Mouse (Mus musculus) heart, embryonic 16.5 days (tissue): ENCODE data around the gene Pax4. TPM values are rescaled to one million over a fixed set of nuclear protein-coding genes. Genes with fewer than 3 reads are reported as not detected.

Source experiments
- ATAC-seq: fragments of 200-750 bp; cut with Nextera tagmentation; replicated peaks from 2 replicates; pipeline ENCODE4 v1.8.0; 2017; ENCODE audit warnings: moderate number of reproducible peaks; ENCODE audit not compliant: insufficient read depth, low FRiP score; ENCODE audit errors: extremely low read depth
- H3K27ac ChIP-seq: fragments of 300-500 bp; sonication (generic); 2 replicates; pipeline ENCODE4 v1.5.1; 2014; ENCODE audit warnings: mild to moderate bottlenecking, low read length, control low read depth, moderate library complexity
- H3K27me3 ChIP-seq: fragments of 300-500 bp; sonication (generic); 2 replicates; pipeline ENCODE4 v1.6.1; 2014; ENCODE audit warnings: low read length, mixed read lengths; ENCODE audit not compliant: control insufficient read depth, insufficient read depth
- H3K36me3 ChIP-seq: fragments of 300-500 bp; sonication (generic); 2 replicates; pipeline ENCODE4 v1.6.1; 2014; ENCODE audit not compliant: control insufficient read depth, insufficient read depth
- H3K4me1 ChIP-seq: fragments of 300-500 bp; sonication (generic); 2 replicates; pipeline ENCODE4 v1.6.1; 2014; ENCODE audit warnings: low read length, mixed read lengths; ENCODE audit not compliant: control insufficient read depth, insufficient read depth
- H3K4me2 ChIP-seq: fragments of 300-500 bp; sonication (generic); 2 replicates; pipeline ENCODE4 v1.6.1; 2014; ENCODE audit warnings: low read depth, mild to moderate bottlenecking, control low read depth, low read length
- H3K4me3 ChIP-seq: fragments of 300-500 bp; sonication (generic); 2 replicates; pipeline ENCODE4 v1.5.1; 2014; ENCODE audit warnings: mild to moderate bottlenecking, control low read depth, low read length
- H3K9ac ChIP-seq: fragments of 300-500 bp; sonication (generic); 2 replicates; pipeline ENCODE4 v1.6.1; 2014; ENCODE audit warnings: low read length, control low read depth
- H3K9me3 ChIP-seq: fragments of 300-500 bp; sonication (generic); replicated peaks from 2 replicates; pipeline ENCODE4 v1.6.1; 2016; ENCODE audit warnings: low read length; ENCODE audit not compliant: control insufficient read depth
- WGBS: fragments of 180-500 bp; shearing (Covaris S2); extraction: QIAGEN DNeasy Blood & Tissue Kit; methylation state at CpG from one replicate; pipeline ENCODE4 v1.1.7; 2014; 5-methylcytosine and 5-hydroxymethylcytosine counted together
- polyA plus RNA-seq: library from polyadenylated mRNA; unstranded; fragments of >200 nt; fragmentation: Nextera tagmentation; extraction: Ambion mirVana; gene quantifications from 2 replicates; pipeline ENCODE4 v1.2.1, GENCODE M21; 2015

Pax4 gene
- polyA plus RNA-seq, 1 experiment from 2014 or later, result not detected

GRCm38 (mm10) chr6:28419673-28420072 is 29.5 kb downstream of the Pax4 start:
- no peak for ATAC-seq
- Histone ChIP-seq H3K4me1 (peaks cover 47% of the 10 kb centered on the region), H3K27me3 (no peaks in the 10 kb centered on the region), H3K4me3 (no peak overlapping the region; the same call in 1 of the 2 replicates), H3K36me3 (peaks cover 23% of the 10 kb centered on the region), H3K9ac (no peak overlapping the region), H3K4me2 (peak overlapping the region; percentile 98), H3K27ac (no peak overlapping the region), H3K9me3 (no peaks in the 10 kb centered on the region)
- WGBS, result 44% methylated on average over 2 of the region's 2 CpGs

GRCm38 (mm10) chr6:28418449-28418848 is 30.7 kb downstream of the Pax4 start:
- no peak for ATAC-seq
- peak overlapping the region; percentile 51; the same call in 1 of the 2 replicates for H3K9ac ChIP-seq
- H3K27ac ChIP-seq, result peak overlapping the region; percentile 79
- peaks cover 41% of the 10 kb centered on the region for H3K4me1 ChIP-seq
- H3K36me3 ChIP-seq, result peaks cover 23% of the 10 kb centered on the region
- no peak overlapping the region for H3K4me3 ChIP-seq
- H3K9me3 ChIP-seq, result no peaks in the 10 kb centered on the region
- peak overlapping the region; percentile 33; the same call in 1 of the 2 replicates for H3K4me2 ChIP-seq
- no peaks in the 10 kb centered on the region for H3K27me3 ChIP-seq
- WGBS, result 63% methylated on average over 14 of the region's 14 CpGs

- Histone ChIP-seq H3K36me3 (peaks cover 23% of the 10 kb centered on the region), H3K4me2 (peak overlapping the region; percentile 6; the same call in 1 of the 2 replicates), H3K9ac (no peak overlapping the region), H3K9me3 (no peaks in the 10 kb centered on the region), H3K4me1 (peaks cover 37% of the 10 kb centered on the region), H3K27ac (peak overlapping the region; percentile 75), H3K27me3 (no peaks in the 10 kb centered on the region), H3K4me3 (no peak overlapping the region)
- no peak for ATAC-seq
- 66% methylated on average over 4 of the region's 4 CpGs for WGBS
Observed at GRCm38 (mm10) chr6:28416981-28417380, 32.2 kb downstream of the Pax4 start.

- Histone ChIP-seq H3K27ac (no peak overlapping the region), H3K27me3 (no peaks in the 10 kb centered on the region), H3K9me3 (no peaks in the 10 kb centered on the region), H3K4me3 (no peak overlapping the region), H3K4me2 (no peak overlapping the region), H3K4me1 (no peaks in the 10 kb centered on the region), H3K9ac (no peak overlapping the region), H3K36me3 (peaks cover 8% of the 10 kb centered on the region)
- WGBS, result 66% methylated on average over 2 of the region's 2 CpGs
- no peak for ATAC-seq
Observed at GRCm38 (mm10) chr6:28411236-28411635, 37.9 kb downstream of the Pax4 start.

- peak; percentile 28; the same call in 1 of the 2 replicates for ATAC-seq
Observed at GRCm38 (mm10) chr6:28410053-28410452, 39.1 kb downstream of the Pax4 start.

DNA sequence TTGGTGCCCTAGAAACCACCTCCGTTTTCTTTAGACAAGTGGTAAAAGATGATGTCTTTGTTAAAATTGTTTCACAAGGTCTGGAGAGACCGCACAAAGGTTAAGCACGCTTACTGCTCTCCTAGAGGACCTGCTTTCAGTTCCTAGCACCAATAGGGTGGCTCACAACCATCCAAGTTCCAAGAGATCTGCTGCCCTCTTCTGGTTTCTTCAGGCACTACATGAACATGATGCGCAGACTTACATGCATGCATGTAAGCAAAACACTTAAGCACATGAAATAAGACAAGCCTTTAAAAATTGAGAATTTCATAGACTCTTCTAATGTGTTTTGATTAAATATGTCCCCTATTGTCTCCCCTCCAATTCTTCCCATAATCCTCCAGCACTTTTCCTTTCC is 49.4 kb downstream of the Pax4 start:
- ATAC-seq, result no peak
- H3K27me3 ChIP-seq, result peaks cover 15% of the 10 kb centered on the region
- no peak overlapping the region for H3K27ac ChIP-seq
- no peak overlapping the region for H3K4me2 ChIP-seq
- H3K9me3 ChIP-seq, result peaks cover 12% of the 10 kb centered on the region
- H3K9ac ChIP-seq, result no peak overlapping the region
- H3K4me1 ChIP-seq, result peaks cover 7% of the 10 kb centered on the region; the same call in 1 of the 2 replicates
- H3K4me3 ChIP-seq, result no peak overlapping the region
- WGBS, result 83% methylated on average over 4 of the region's 4 CpGs
- H3K36me3 ChIP-seq, result no peaks in the 10 kb centered on the region

More at GRCm38 (mm10) chr6:28410053-28410452, 39.1 kb downstream of the Pax4 start:
- Histone ChIP-seq H3K4me1 (no peaks in the 10 kb centered on the region), H3K27me3 (no peaks in the 10 kb centered on the region), H3K27ac (no peak overlapping the region), H3K4me3 (no peak overlapping the region), H3K9me3 (no peaks in the 10 kb centered on the region), H3K9ac (no peak overlapping the region), H3K36me3 (peaks cover under 1% of the 10 kb centered on the region), H3K4me2 (no peak overlapping the region)
- 57% methylated on average over 9 of the region's 9 CpGs for WGBS

DNA sequence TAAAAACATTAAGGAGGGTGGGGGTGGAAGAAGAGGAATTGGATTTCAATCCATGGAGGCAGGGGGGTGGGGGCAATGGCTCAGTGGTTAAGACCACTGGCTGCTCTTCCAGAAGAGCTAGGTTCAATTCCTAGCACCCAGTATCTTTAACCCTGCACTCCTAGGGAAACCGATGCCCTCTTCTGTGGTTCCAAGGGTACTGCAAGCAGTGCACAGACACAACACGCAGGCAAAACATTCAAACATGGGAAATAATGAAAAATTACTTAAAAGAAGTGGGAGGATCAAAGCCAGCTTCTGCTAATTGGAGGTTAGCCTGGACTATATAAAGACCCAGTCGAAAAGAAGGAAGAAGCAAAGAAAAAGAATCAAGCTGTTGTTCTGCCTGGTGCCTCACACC is 50.4 kb downstream of the Pax4 start:
- Histone ChIP-seq H3K4me3 (no peak overlapping the region), H3K4me1 (peaks cover 7% of the 10 kb centered on the region; the same call in 1 of the 2 replicates), H3K27ac (no peak overlapping the region), H3K36me3 (no peaks in the 10 kb centered on the region), H3K9ac (no peak overlapping the region), H3K9me3 (peaks cover 10% of the 10 kb centered on the region), H3K4me2 (no peak overlapping the region), H3K27me3 (peaks cover 15% of the 10 kb centered on the region)
- WGBS, result 74% methylated on average over 3 of the region's 3 CpGs
- no peak for ATAC-seq

- Histone ChIP-seq H3K4me2 (peak within 1 kb of the TSS; percentile 96), H3K36me3 (no peaks in the 10 kb centered on the region), H3K4me1 (peaks cover 7% of the 10 kb centered on the region; the same call in 1 of the 2 replicates), H3K27ac (no peak within 1 kb of the TSS), H3K9me3 (peaks cover 9% of the 10 kb centered on the region), H3K27me3 (peaks cover 15% of the 10 kb centered on the region), H3K4me3 (peak within 1 kb of the TSS; percentile 62), H3K9ac (peak within 1 kb of the TSS; percentile 49)
- peak; percentile 37; the same call in 1 of the 2 replicates for ATAC-seq
- 1% methylated on average over 33 of the region's 33 CpGs for WGBS
Observed at GRCm38 (mm10) chr6:28397681-28398203, 51.4 kb downstream of the Pax4 start, which contains the start of gene Zfp800. TSS of gene Zfp800 (minus strand) at chr6:28398005.

DNA sequence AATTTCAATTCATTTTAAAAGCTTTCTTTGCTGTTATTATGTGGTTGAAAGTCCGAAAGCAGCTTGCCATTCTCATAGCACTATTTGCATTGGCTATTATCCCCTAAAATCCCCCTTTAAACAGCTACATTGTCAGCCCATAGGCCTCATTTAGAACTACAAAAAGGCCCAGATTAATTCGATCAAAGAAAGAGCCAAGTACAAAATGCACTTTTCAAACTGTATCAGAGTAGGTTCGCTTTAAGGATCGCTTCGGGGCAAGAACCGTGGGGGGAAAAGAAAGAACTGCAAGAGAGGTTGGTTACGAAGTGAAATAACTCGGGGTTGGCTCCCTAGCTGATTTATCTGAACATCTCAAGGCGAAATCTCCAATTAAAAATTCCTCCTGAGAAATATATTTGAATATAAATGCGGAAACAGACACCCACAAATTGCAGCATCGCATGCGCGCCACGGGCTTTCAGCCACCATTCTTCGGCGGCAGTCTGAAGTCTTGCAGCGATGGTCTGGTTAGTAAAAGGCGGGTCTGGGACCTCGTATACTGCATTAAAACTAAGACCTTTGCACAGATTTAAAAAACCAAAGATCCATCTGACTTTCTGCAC is 52.2 kb downstream of the Pax4 start:
- H3K4me1 ChIP-seq, result peaks cover 7% of the 10 kb centered on the region; the same call in 1 of the 2 replicates
- H3K27ac ChIP-seq, result no peak overlapping the region
- peaks cover 9% of the 10 kb centered on the region for H3K9me3 ChIP-seq
- 4% methylated on average over 19 of the region's 19 CpGs for WGBS
- H3K36me3 ChIP-seq, result no peaks in the 10 kb centered on the region
- H3K4me2 ChIP-seq, result peak overlapping the region; percentile 96
- H3K27me3 ChIP-seq, result peaks cover 15% of the 10 kb centered on the region
- peak overlapping the region; percentile 49 for H3K9ac ChIP-seq
- peak overlapping the region; percentile 62 for H3K4me3 ChIP-seq
- ATAC-seq, result no peak
